In the genomic region with DNA sequence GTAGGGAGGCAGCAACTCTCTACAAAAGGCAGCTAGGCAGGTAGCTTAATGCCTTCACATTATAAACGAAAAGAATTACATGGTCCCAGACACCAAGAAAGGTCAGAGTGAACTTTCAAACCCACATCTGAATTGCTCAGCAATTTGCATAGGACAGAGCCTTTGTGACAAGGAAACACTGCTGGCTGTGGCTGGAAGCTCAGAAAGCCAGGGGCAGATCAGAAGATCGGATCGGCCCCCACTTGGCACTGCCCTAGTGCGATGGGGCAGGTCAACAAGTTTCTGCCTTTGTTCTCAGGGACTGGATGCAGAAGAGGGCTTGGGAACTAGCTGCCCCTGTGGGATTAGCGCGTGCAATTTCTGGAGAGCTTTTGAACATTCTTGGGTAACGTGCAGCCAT, we compare ENCODE assay signal across 17 mouse cellular contexts.
A peak's percentile ranks its signal among the peaks of the same experiment; 100 is the strongest.
DNase-seq lines count a peak whose midpoint lies in the region; ATAC-seq lines count a peak whose summit lies in the region.
"Had no signal": no experiment of that assay in that cellular context is flagged by ENCODE, and none has a peak within 500 bp of the region (broad histone marks: within the 10 kb centered on the region; RNA-seq: fewer than 3 reads in every experiment).

No protein-coding gene starts in this region.

- WGBS in forebrain, embryonic 10.5 days: 63% methylated on average over 7 of the region's 7 CpGs
- 47% methylated on average over 7 of the region's 7 CpGs for WGBS in forebrain, embryonic 14.5 days
- WGBS in neural tube, embryonic 13.5 days: 34% methylated on average over 7 of the region's 7 CpGs
- WGBS in hindbrain, embryonic 13.5 days: 27% methylated on average over 7 of the region's 7 CpGs

- H3K4me1 ChIP-seq in forebrain, embryonic 10.5 days: peaks cover 26% of the 10 kb centered on the region
- H3K4me1 ChIP-seq in forebrain, embryonic 14.5 days (ENCODE audit: control insufficient read depth, insufficient read depth, low read length): peaks cover 20% of the 10 kb centered on the region
- H3K4me1 ChIP-seq in neural tube, embryonic 13.5 days (replicated peaks): no peaks in the 10 kb centered on the region; the same call in 1 of the 2 replicates
- H3K4me1 ChIP-seq in hindbrain, embryonic 13.5 days (replicated peaks): 0 out of 2 replicates have a peak, but pooled peaks cover 6% of the 10 kb centered on the region

- intact Hi-C loops in gastrocnemius, postnatal 36 days (cut with DNase I): no loop called here

- no peak overlapping the region for H3K4me2 ChIP-seq in forebrain, embryonic 14.5 days (ENCODE audit: low read length)
- no peak overlapping the region for H3K4me2 ChIP-seq in neural tube, embryonic 13.5 days
- H3K4me2 ChIP-seq in hindbrain, embryonic 13.5 days: no peak overlapping the region
- H3K4me2 ChIP-seq: liver, embryonic 15.5 days had no signal

- no peak overlapping the region for H3K9ac ChIP-seq in forebrain, embryonic 14.5 days (ENCODE audit: low read length)
- H3K9ac ChIP-seq in neural tube, embryonic 13.5 days: no peak overlapping the region
- no peak overlapping the region for H3K9ac ChIP-seq in hindbrain, embryonic 13.5 days
- H3K9ac ChIP-seq: liver, embryonic 15.5 days had no signal

- no peaks in the 10 kb centered on the region for H3K36me3 ChIP-seq in forebrain, embryonic 10.5 days (replicated peaks)
- H3K36me3 ChIP-seq in forebrain, embryonic 14.5 days (ENCODE audit: control insufficient read depth, insufficient read depth, low read length): no peaks in the 10 kb centered on the region
- no peaks in the 10 kb centered on the region for H3K36me3 ChIP-seq in neural tube, embryonic 13.5 days
- no peaks in the 10 kb centered on the region for H3K36me3 ChIP-seq in hindbrain, embryonic 13.5 days
- H3K36me3 ChIP-seq: liver, embryonic 15.5 days had no signal

- no peak for DNase-seq in forebrain, embryonic 10.5 days (ENCODE audit: extremely low spot score, low spot score)
- no peak for DNase-seq in forebrain, embryonic 14.5 days (ENCODE audit: low spot score)
- no peak for DNase-seq in neural tube, embryonic 10.5 days (ENCODE audit: extremely low spot score, low spot score)
- no peak for DNase-seq in gastrocnemius, postnatal 36 days
- no peak for DNase-seq in spleen, postnatal 4 days (ENCODE audit: low spot score in 2 of 2)
- DNase-seq: adrenal gland, postnatal 25 days; cerebellum, postnatal 10 days; gastrocnemius, postnatal 14 days; kidney, adult 2 months; right cerebral cortex, postnatal 14 days; thymus, postnatal 14 days had no signal

- H3K27me3 ChIP-seq in forebrain, embryonic 10.5 days (ENCODE audit: poor library complexity, severe bottlenecking): no peaks in the 10 kb centered on the region
- no peaks in the 10 kb centered on the region for H3K27me3 ChIP-seq in forebrain, embryonic 14.5 days (replicated peaks; ENCODE audit: control insufficient read depth, insufficient read depth, low read length)
- H3K27me3 ChIP-seq in neural tube, embryonic 13.5 days: no peaks in the 10 kb centered on the region
- H3K27me3 ChIP-seq in hindbrain, embryonic 13.5 days: no peaks in the 10 kb centered on the region
- H3K27me3 ChIP-seq: CH12.LX; liver, embryonic 15.5 days had no signal

- peak overlapping the region; percentile 58; the same call in 1 of the 2 replicates for H3K27ac ChIP-seq in forebrain, embryonic 10.5 days
- H3K27ac ChIP-seq in forebrain, embryonic 14.5 days (ENCODE audit: low read depth, low read length): no peak overlapping the region; the same call in 1 of the 2 replicates
- H3K27ac ChIP-seq in neural tube, embryonic 13.5 days (replicated peaks): peak overlapping the region; percentile 40
- 0 out of 2 replicates have a peak overlapping the region, but pooled peaks have one; percentile 18 for H3K27ac ChIP-seq in hindbrain, embryonic 13.5 days
- H3K27ac ChIP-seq: liver, embryonic 15.5 days had no signal

- no peak overlapping the region for H3K4me3 ChIP-seq in forebrain, embryonic 10.5 days
- H3K4me3 ChIP-seq in forebrain, embryonic 14.5 days (ENCODE audit: low read depth, low read length): no peak overlapping the region
- no peak overlapping the region for H3K4me3 ChIP-seq in neural tube, embryonic 13.5 days
- H3K4me3 ChIP-seq in hindbrain, embryonic 13.5 days: no peak overlapping the region
- H3K4me3 ChIP-seq: erythroblast, embryonic 14.5 days; liver, embryonic 15.5 days; myocyte had no signal

- no peak for ATAC-seq in forebrain, embryonic 14.5 days
- ATAC-seq in neural tube, embryonic 13.5 days (ENCODE audit: low read depth): no peak
- no peak for ATAC-seq in hindbrain, embryonic 13.5 days (ENCODE audit: low FRiP score)

- H3K9me3 ChIP-seq in forebrain, embryonic 10.5 days: no peaks in the 10 kb centered on the region
- H3K9me3 ChIP-seq in forebrain, embryonic 14.5 days (replicated peaks; ENCODE audit: control insufficient read depth, low read length): no peaks in the 10 kb centered on the region
- no peaks in the 10 kb centered on the region for H3K9me3 ChIP-seq in neural tube, embryonic 13.5 days
- H3K9me3 ChIP-seq in hindbrain, embryonic 13.5 days: no peaks in the 10 kb centered on the region
- H3K9me3 ChIP-seq: liver, embryonic 15.5 days had no signal
